Mouse (Mus musculus) erythroblast, embryonic 14.5 days (primary cell): Measurements from ENCODE around the gene Tor2a.

Experiments
- GATA1 ChIP-seq: IDR thresholded peaks from 2 replicates; pipeline ENCODE4 v1.6.1; 2012; ENCODE audit warnings: low read length, inconsistent platforms, mixed read lengths
- TAL1 ChIP-seq: IDR thresholded peaks from 3 replicates; pipeline ENCODE4 v1.6.1; 2012; ENCODE audit warnings: low read length, inconsistent platforms, mixed read lengths

GRCm38 (mm10) chr2:32744272-32744982 is 12.6 kb upstream of the Tor2a start:
- TF ChIP-seq GATA1 (no peak), TAL1 (no peak)
